Mouse (Mus musculus) midbrain, postnatal 0 days (tissue): ENCODE data around the gene Pepd. TPM values are rescaled to one million over a fixed set of nuclear protein-coding genes. Genes with fewer than 3 reads are reported as not detected.

Experiments
- ATAC-seq: fragments of 200-750 bp; cut with Nextera tagmentation; 2 replicates; pipeline ENCODE4 v1.8.0; 2017; ENCODE audit warnings: moderate number of reproducible peaks, mild to moderate bottlenecking, moderate TSS enrichment, moderate library complexity; ENCODE audit not compliant: low FRiP score
- DNase-seq: peaks from one replicate; pipeline ENCODE4 v3.0.0-alpha.2; 2015; ENCODE audit warnings: low spot score
- H3K27ac ChIP-seq: fragments of 300-500 bp; sonication (generic); 2 replicates; pipeline ENCODE4 v1.5.1; 2014; ENCODE audit warnings: low read depth, mild to moderate bottlenecking, low read length, mixed read lengths
- H3K27me3 ChIP-seq: fragments of 300-500 bp; sonication (generic); 2 replicates; pipeline ENCODE4 v1.6.1; 2014; ENCODE audit warnings: low read length, control low read depth, mixed read lengths; ENCODE audit not compliant: insufficient read depth
- H3K36me3 ChIP-seq: fragments of 300-500 bp; sonication (generic); 2 replicates; pipeline ENCODE4 v1.6.1; 2014; ENCODE audit warnings: low read length, control low read depth, mixed read lengths; ENCODE audit not compliant: insufficient read depth
- H3K4me1 ChIP-seq: fragments of 300-500 bp; sonication (generic); 2 replicates; pipeline ENCODE4 v1.6.1; 2014; ENCODE audit warnings: mild to moderate bottlenecking, control low read depth, antibody characterized with exemption, low read length, mixed read lengths; ENCODE audit not compliant: insufficient read depth
- H3K4me2 ChIP-seq: fragments of 300-500 bp; sonication (generic); 2 replicates; pipeline ENCODE4 v1.6.1; 2014; ENCODE audit warnings: low read depth, mild to moderate bottlenecking, low read length, mixed read lengths; ENCODE audit not compliant: poor library complexity, severe bottlenecking
- H3K4me3 ChIP-seq: fragments of 300-500 bp; sonication (generic); 2 replicates; pipeline ENCODE4 v1.5.1; 2014; ENCODE audit warnings: low read depth, mild to moderate bottlenecking, low read length, moderate library complexity
- H3K9ac ChIP-seq: fragments of 300-500 bp; sonication (generic); replicated peaks from 2 replicates; pipeline ENCODE4 v1.6.1; 2014; ENCODE audit warnings: mild to moderate bottlenecking, low read length, moderate library complexity, mixed read lengths; ENCODE audit not compliant: poor library complexity, severe bottlenecking
- H3K9me3 ChIP-seq: fragments of 300-500 bp; sonication (generic); 2 replicates; pipeline ENCODE4 v1.6.1; 2016; ENCODE audit warnings: low read length, control low read depth
- CTCF ChIP-seq: IDR thresholded peaks from 2 replicates; pipeline ENCODE4 v1.5.1; 2016; ENCODE audit warnings: antibody characterized with exemption, mild to moderate bottlenecking
- WGBS: fragments of 180-500 bp; shearing (Covaris S2); extraction: QIAGEN DNeasy Blood & Tissue Kit; methylation state at CpG from one replicate; pipeline ENCODE4 v1.1.7; 2014; 5-methylcytosine and 5-hydroxymethylcytosine counted together
- polyA plus RNA-seq: library from polyadenylated mRNA; unstranded; fragments of >200 nt; fragmentation: Nextera tagmentation; extraction: Ambion mirVana; gene quantifications from 2 replicates; pipeline ENCODE4 v1.2.1, GENCODE M21; 2015
- total RNA-seq: library from RNA; depleted of rRNA; stranded (reverse); fragments of >200 nt; gene quantifications from 2 replicates; pipeline ENCODE4 v1.2.3, GENCODE M21; 2014

Gene Pepd
- total and polyA plus RNA-seq, 2 experiments from 2014 or later: 60.8 to 69.8 TPM

GRCm38 (mm10) chr7:34968749-34969433 lies 56.7 kb downstream of the Pepd start:
- ATAC-seq: no peak
- 87% methylated on average over 3 of the region's 3 CpGs for WGBS

GRCm38 (mm10) chr7:34971826-34972225 lies 59.6 kb downstream of the Pepd start:
- H3K27ac ChIP-seq: no peak overlapping the region
- no peaks in the 10 kb centered on the region for H3K27me3 ChIP-seq
- no peaks in the 10 kb centered on the region for H3K36me3 ChIP-seq
- H3K4me2 ChIP-seq: no peak overlapping the region
- 59% methylated on average over 10 of the region's 10 CpGs for WGBS
- ATAC-seq (no peak), DNase-seq (no peak)
- H3K4me1 ChIP-seq: no peaks in the 10 kb centered on the region
- no peaks in the 10 kb centered on the region for H3K9me3 ChIP-seq
- no peak overlapping the region for H3K4me3 ChIP-seq
- peak; percentile 12; the same call in 1 of the 2 replicates for TF ChIP-seq CTCF
- H3K9ac ChIP-seq: no peak overlapping the region

More at GRCm38 (mm10) chr7:34968749-34969433, 56.7 kb downstream of the Pepd start:
- no peaks in the 10 kb centered on the region for H3K9me3 ChIP-seq
- TF ChIP-seq CTCF: no peak
- H3K4me3 ChIP-seq: no peak overlapping the region
- H3K4me2 ChIP-seq: no peak overlapping the region
- H3K9ac ChIP-seq: no peak overlapping the region
- H3K4me1 ChIP-seq: no peaks in the 10 kb centered on the region
- H3K27ac ChIP-seq: no peak overlapping the region
- DNase-seq: no peak
- no peaks in the 10 kb centered on the region for H3K27me3 ChIP-seq
- no peaks in the 10 kb centered on the region for H3K36me3 ChIP-seq

DNA sequence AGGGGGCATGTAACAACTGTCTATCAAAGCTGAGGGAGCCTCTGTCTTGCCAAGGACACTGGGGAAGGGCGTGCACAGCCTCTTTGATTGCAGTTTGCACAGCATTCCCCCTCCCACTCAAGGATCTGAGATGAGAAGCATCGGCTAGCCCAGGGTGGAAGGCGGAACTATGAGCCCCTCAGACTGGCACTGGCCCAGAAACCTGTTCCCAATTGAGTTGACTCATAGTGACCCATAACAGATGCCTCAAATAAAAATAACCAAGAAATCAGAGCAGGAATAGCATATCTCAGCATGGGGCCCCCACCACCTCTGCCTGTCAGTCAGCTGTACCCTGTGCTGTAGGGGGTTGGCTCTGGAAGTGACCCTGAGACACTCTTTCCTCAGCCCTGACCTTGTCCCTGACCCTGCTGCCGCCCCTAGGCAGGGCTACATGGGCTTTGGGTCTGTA lies 60.8 kb downstream of the Pepd start:
- Histone ChIP-seq H3K4me1 (no peaks in the 10 kb centered on the region), H3K4me3 (no peak overlapping the region), H3K4me2 (no peak overlapping the region), H3K27me3 (no peaks in the 10 kb centered on the region), H3K27ac (no peak overlapping the region), H3K9me3 (no peaks in the 10 kb centered on the region), H3K36me3 (no peaks in the 10 kb centered on the region), H3K9ac (no peak overlapping the region)
- WGBS: 57% methylated on average over 4 of the region's 4 CpGs
- no peak for TF ChIP-seq CTCF
- no peak; the same call in 1 of the 2 replicates for ATAC-seq
- DNase-seq: no peak

DNA sequence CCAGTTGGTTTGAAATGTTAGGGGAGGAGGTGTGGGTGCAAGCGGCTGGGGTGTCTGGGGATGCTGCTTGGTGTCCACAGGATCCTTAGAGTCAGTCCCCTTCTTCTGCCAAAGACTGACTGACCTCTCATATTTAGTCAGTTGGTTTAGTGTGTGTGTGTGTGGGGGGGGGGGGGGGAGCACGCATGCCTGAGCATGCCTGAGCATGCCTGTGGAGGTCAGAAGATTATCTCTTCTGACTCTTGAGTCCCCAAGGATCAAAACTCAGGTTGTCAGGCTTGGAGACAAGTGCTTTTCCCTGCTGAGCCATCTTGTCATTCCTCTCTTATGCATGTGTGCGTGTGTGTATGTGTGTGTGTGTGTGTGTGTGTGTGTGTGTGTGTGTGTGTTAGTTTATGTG lies 61.7 kb downstream of the Pepd start:
- TF ChIP-seq CTCF: no peak
- Histone ChIP-seq H3K27ac (no peak overlapping the region), H3K4me2 (no peak overlapping the region), H3K36me3 (no peaks in the 10 kb centered on the region), H3K27me3 (no peaks in the 10 kb centered on the region), H3K9ac (no peak overlapping the region), H3K9me3 (no peaks in the 10 kb centered on the region), H3K4me1 (no peaks in the 10 kb centered on the region), H3K4me3 (no peak overlapping the region)
- DNase-seq (no peak), ATAC-seq (no peak)
- 72% methylated on average over 3 of the region's 3 CpGs for WGBS

DNA sequence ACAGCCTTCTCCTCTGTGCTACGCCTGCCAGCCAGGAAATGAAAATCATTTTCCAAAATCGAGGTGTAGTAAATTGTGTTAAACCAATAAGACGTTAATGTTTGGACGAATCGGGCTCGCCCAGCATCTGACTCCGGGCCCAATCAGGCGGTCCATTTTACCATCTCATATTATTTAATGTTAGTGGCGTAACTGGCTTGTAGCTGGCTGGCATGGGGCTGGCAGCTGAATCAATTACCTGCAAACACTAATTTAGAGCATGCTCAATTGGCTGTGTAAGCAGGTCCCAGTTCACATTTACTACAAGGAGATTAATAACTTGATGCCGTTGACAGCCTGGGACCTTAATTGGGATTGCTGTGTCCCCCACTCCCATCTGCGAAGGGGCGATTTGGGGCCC lies 63.7 kb downstream of the Pepd start:
- TF ChIP-seq CTCF: no peak
- ATAC-seq (peak; percentile 31; the same call in 1 of the 2 replicates), DNase-seq (peak; percentile 37)
- no peak overlapping the region for H3K4me2 ChIP-seq
- H3K36me3 ChIP-seq: no peaks in the 10 kb centered on the region
- H3K9me3 ChIP-seq: no peaks in the 10 kb centered on the region
- H3K4me3 ChIP-seq: no peak overlapping the region
- no peak overlapping the region for H3K27ac ChIP-seq
- no peaks in the 10 kb centered on the region for H3K4me1 ChIP-seq
- WGBS: 65% methylated on average over 12 of the region's 12 CpGs
- no peaks in the 10 kb centered on the region for H3K27me3 ChIP-seq
- H3K9ac ChIP-seq: no peak overlapping the region

- ATAC-seq (no peak), DNase-seq (no peak)
- 96% methylated on average over 4 of the region's 4 CpGs for WGBS
- H3K4me3 ChIP-seq: no peak overlapping the region
- no peak overlapping the region for H3K27ac ChIP-seq
- no peaks in the 10 kb centered on the region for H3K27me3 ChIP-seq
- H3K9ac ChIP-seq: no peak overlapping the region
- no peak for TF ChIP-seq CTCF
- H3K4me1 ChIP-seq: no peaks in the 10 kb centered on the region
- H3K4me2 ChIP-seq: no peak overlapping the region
- H3K9me3 ChIP-seq: no peaks in the 10 kb centered on the region
- H3K36me3 ChIP-seq: no peaks in the 10 kb centered on the region
These were observed 65.2 kb downstream of the Pepd start for GRCm38 (mm10) chr7:34977403-34977802.
